Mouse (Mus musculus): ENCODE measurements at regions not wholly inside any gene's neighbourhood (a gene's known extent, or its start where the extent isn't known, plus 50 kb on each side); places are given as distances from the start of the nearest gene placed in this dataset.

- TF ChIP-seq EP300 (IDR thresholded peaks at IDR 0.05; ENCODE audit: insufficient read depth, low read depth, low read length) (no peak), CTCF (IDR thresholded peaks at IDR 0.05) (no peak)
These were observed 472.9 kb upstream of the A730009L09Rik start for GRCm38 (mm10) chr16:84042010-84042449.
